Mouse (Mus musculus) layer of hippocampus, adult 9-10 months (tissue): ENCODE data around the gene Rapgef4.

ENCODE experiments used
- DNase-seq: peaks from one replicate; pipeline ENCODE4 v3.0.0; 2022; ENCODE audit warnings: low spot score

Rapgef4 gene

GRCm38 (mm10) chr2:72074999-72075561 is 94.0 kb downstream of the Rapgef4 start:
- DNase-seq: no peak

- DNase-seq: no peak
Measured at GRCm38 (mm10) chr2:72077490-72078139, 96.6 kb downstream of the Rapgef4 start.

- no peak for DNase-seq
Measured at GRCm38 (mm10) chr2:72078140-72078521, 97.1 kb downstream of the Rapgef4 start.

GRCm38 (mm10) chr2:72079110-72079509 is 98.1 kb downstream of the Rapgef4 start:
- no peak for DNase-seq

- DNase-seq: no peak
Measured at GRCm38 (mm10) chr2:72082846-72083245, 101.8 kb downstream of the Rapgef4 start.

GRCm38 (mm10) chr2:72088886-72089285 is 107.8 kb downstream of the Rapgef4 start:
- DNase-seq: no peak

- DNase-seq: no peak
Measured at GRCm38 (mm10) chr2:72090061-72090460, 109.0 kb downstream of the Rapgef4 start.

GRCm38 (mm10) chr2:72092046-72092445 is 111.0 kb downstream of the Rapgef4 start:
- DNase-seq: no peak

- DNase-seq: no peak
Measured at GRCm38 (mm10) chr2:72093402-72094037, 112.5 kb downstream of the Rapgef4 start.

- no peak for DNase-seq
Measured at GRCm38 (mm10) chr2:72094038-72094437, 113.0 kb downstream of the Rapgef4 start.

- no peak for DNase-seq
Measured at GRCm38 (mm10) chr2:72094446-72094845, 113.4 kb downstream of the Rapgef4 start.

GRCm38 (mm10) chr2:72095002-72095401 is 114.0 kb downstream of the Rapgef4 start:
- no peak for DNase-seq

GRCm38 (mm10) chr2:72096345-72096744 is 115.3 kb downstream of the Rapgef4 start:
- no peak for DNase-seq

- no peak for DNase-seq
Measured at GRCm38 (mm10) chr2:72098366-72098765, 117.3 kb downstream of the Rapgef4 start.

- no peak for DNase-seq
Measured at GRCm38 (mm10) chr2:72104604-72105003, 123.6 kb downstream of the Rapgef4 start.

- no peak for DNase-seq
Measured at GRCm38 (mm10) chr2:72107525-72108180, 126.6 kb downstream of the Rapgef4 start.

GRCm38 (mm10) chr2:72108448-72109312 is 127.6 kb downstream of the Rapgef4 start:
- no peak for DNase-seq

- no peak for DNase-seq
Measured at GRCm38 (mm10) chr2:72110404-72110803, 129.4 kb downstream of the Rapgef4 start.

- no peak for DNase-seq
Measured at GRCm38 (mm10) chr2:72113716-72114115, 132.7 kb downstream of the Rapgef4 start.

GRCm38 (mm10) chr2:72114148-72114559 is 133.1 kb downstream of the Rapgef4 start:
- no peak for DNase-seq

- DNase-seq: no peak
Measured at GRCm38 (mm10) chr2:72116103-72116502, 135.1 kb downstream of the Rapgef4 start.

GRCm38 (mm10) chr2:72116698-72117097 is 135.7 kb downstream of the Rapgef4 start:
- DNase-seq: no peak
